Mouse (Mus musculus): ENCODE data around the gene Tmppe. TPM values are rescaled to one million over a fixed set of nuclear protein-coding genes. Genes with fewer than 3 reads are reported as not detected.

The Tmppe gene
- polyA plus RNA-seq, 1 experiment from 2014 or later, result 2.8 TPM

GRCm38 (mm10) chr9:114410313-114410862, 9.5 kb downstream of the Tmppe start:
- Histone ChIP-seq H3K4me1 (ENCODE audit: control insufficient read depth, insufficient read depth, low read length) (no peaks in the 10 kb centered on the region), H3K27me3 (ENCODE audit: control insufficient read depth, insufficient read depth, low read length) (no peaks in the 10 kb centered on the region), H3K9ac (replicated peaks; ENCODE audit: low read depth, low read length) (no peak overlapping the region), H3K9me3 (ENCODE audit: control insufficient read depth, low read length) (no peaks in the 10 kb centered on the region), H3K4me3 (ENCODE audit: low read depth, low read length) (no peak overlapping the region), H3K27ac (ENCODE audit: low read depth, low read length) (no peak overlapping the region), H3K36me3 (ENCODE audit: control insufficient read depth, insufficient read depth, low read length) (no peaks in the 10 kb centered on the region), H3K4me2 (ENCODE audit: low read depth, low read length) (no peak overlapping the region)
- no peak for ATAC-seq (ENCODE audit: low read depth)
- WGBS, result 96% methylated on average over 11 of the region's 11 CpGs

DNA sequence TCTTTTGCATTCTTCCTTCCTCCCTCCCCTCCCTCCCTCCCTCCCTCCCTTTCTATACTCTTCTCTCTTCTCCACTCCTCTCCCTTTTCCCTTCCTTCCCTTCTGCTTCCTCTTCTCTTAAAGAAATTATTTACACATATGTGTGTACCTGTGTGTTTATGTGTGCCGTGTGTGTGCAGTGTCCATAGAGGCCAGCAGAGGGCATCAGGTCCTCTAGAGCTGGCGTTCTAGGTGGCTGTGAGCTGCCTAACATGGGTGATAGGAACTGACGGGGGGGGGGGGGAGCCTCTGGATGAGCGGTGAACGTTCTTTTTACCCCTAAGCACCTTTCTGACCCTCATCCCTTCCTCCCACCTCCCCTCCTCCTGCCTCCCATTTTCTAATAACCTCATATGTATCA, 10.4 kb downstream of the Tmppe start:
- H3K36me3 ChIP-seq (ENCODE audit: control insufficient read depth, insufficient read depth, low read length), result no peaks in the 10 kb centered on the region
- H3K4me1 ChIP-seq (ENCODE audit: control insufficient read depth, insufficient read depth, low read length), result no peaks in the 10 kb centered on the region
- no peak overlapping the region for H3K9ac ChIP-seq (replicated peaks; ENCODE audit: low read depth, low read length)
- H3K9me3 ChIP-seq (ENCODE audit: control insufficient read depth, low read length), result no peaks in the 10 kb centered on the region
- ATAC-seq (ENCODE audit: low read depth), result no peak
- H3K4me2 ChIP-seq (ENCODE audit: low read depth, low read length), result no peak overlapping the region
- 96% methylated on average over 5 of the region's 5 CpGs for WGBS
- no peaks in the 10 kb centered on the region for H3K27me3 ChIP-seq (ENCODE audit: control insufficient read depth, insufficient read depth, low read length)
- no peak overlapping the region for H3K4me3 ChIP-seq (ENCODE audit: low read depth, low read length)
- H3K27ac ChIP-seq (ENCODE audit: low read depth, low read length), result no peak overlapping the region

DNA sequence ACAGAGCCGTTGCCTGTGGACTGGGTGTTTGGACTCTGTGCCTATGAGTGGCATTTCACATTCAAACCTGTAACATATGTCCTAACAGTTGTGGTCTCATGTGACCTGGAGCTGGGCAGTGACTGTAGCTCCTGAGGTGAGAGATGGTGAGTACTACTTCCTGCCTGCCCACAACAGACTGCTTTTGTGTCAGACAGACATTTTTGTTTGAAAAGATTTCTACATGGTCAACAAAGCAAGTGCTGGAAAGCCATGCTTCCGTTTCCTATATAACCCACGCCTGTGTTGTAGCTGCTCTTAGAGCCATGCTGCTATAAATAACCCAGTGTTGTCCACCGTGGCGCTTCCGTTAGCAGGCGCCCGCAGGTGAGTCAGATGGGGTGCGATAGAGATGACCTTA, 11.5 kb downstream of the Tmppe start:
- no peak overlapping the region for H3K9ac ChIP-seq (replicated peaks; ENCODE audit: low read depth, low read length)
- no peaks in the 10 kb centered on the region for H3K36me3 ChIP-seq (ENCODE audit: control insufficient read depth, insufficient read depth, low read length)
- 97% methylated on average over 9 of the region's 9 CpGs for WGBS
- H3K4me2 ChIP-seq (ENCODE audit: low read depth, low read length), result no peak overlapping the region
- ATAC-seq (ENCODE audit: low read depth), result no peak
- H3K27ac ChIP-seq (ENCODE audit: low read depth, low read length), result no peak overlapping the region
- H3K27me3 ChIP-seq (ENCODE audit: control insufficient read depth, insufficient read depth, low read length), result no peaks in the 10 kb centered on the region
- H3K4me3 ChIP-seq (ENCODE audit: low read depth, low read length), result no peak overlapping the region
- H3K9me3 ChIP-seq (ENCODE audit: control insufficient read depth, low read length), result no peaks in the 10 kb centered on the region
- no peaks in the 10 kb centered on the region for H3K4me1 ChIP-seq (ENCODE audit: control insufficient read depth, insufficient read depth, low read length)

DNA sequence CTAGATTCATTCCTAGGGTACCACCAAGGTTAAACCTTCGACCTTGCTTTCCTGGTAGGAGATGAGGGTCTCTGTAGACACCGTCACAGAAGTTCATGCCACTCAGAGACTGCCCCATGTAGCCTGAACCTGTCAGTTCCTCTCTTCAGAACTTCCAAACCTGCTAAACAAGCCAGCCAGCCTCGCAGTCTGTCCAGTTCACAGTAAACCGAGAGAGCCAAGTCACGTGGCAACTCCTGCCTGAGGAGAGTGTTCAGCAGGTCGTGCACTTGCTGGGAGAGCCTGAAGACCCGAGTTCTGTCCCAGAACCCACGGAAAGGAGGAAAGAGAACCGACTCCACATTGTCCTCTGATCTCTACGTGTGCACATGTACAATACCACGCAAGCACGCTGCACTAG, 13.0 kb downstream of the Tmppe start:
- 92% methylated on average over 12 of the region's 12 CpGs for WGBS
- Histone ChIP-seq H3K27me3 (ENCODE audit: control insufficient read depth, insufficient read depth, low read length) (no peaks in the 10 kb centered on the region), H3K9me3 (ENCODE audit: control insufficient read depth, low read length) (no peaks in the 10 kb centered on the region), H3K4me2 (ENCODE audit: low read depth, low read length) (no peak overlapping the region), H3K27ac (ENCODE audit: low read depth, low read length) (no peak overlapping the region), H3K36me3 (ENCODE audit: control insufficient read depth, insufficient read depth, low read length) (no peaks in the 10 kb centered on the region), H3K4me1 (ENCODE audit: control insufficient read depth, insufficient read depth, low read length) (no peaks in the 10 kb centered on the region), H3K9ac (replicated peaks; ENCODE audit: low read depth, low read length) (no peak overlapping the region), H3K4me3 (ENCODE audit: low read depth, low read length) (no peak overlapping the region)
- no peak for ATAC-seq (ENCODE audit: low read depth)

GRCm38 (mm10) chr9:114415701-114416100, 14.8 kb downstream of the Tmppe start:
- H3K36me3 ChIP-seq (ENCODE audit: control insufficient read depth, insufficient read depth, low read length), result no peaks in the 10 kb centered on the region
- H3K9ac ChIP-seq (replicated peaks; ENCODE audit: low read depth, low read length), result no peak overlapping the region
- no peaks in the 10 kb centered on the region for H3K9me3 ChIP-seq (ENCODE audit: control insufficient read depth, low read length)
- H3K4me1 ChIP-seq (ENCODE audit: control insufficient read depth, insufficient read depth, low read length), result no peaks in the 10 kb centered on the region
- no peaks in the 10 kb centered on the region for H3K27me3 ChIP-seq (ENCODE audit: control insufficient read depth, insufficient read depth, low read length)
- H3K27ac ChIP-seq (ENCODE audit: low read depth, low read length), result no peak overlapping the region
- ATAC-seq (ENCODE audit: low read depth), result no peak; the same call in 1 of the 2 replicates
- H3K4me3 ChIP-seq (ENCODE audit: low read depth, low read length), result no peak overlapping the region
- WGBS, result 29% methylated on average over 11 of the region's 11 CpGs
- no peak overlapping the region for H3K4me2 ChIP-seq (ENCODE audit: low read depth, low read length)

GRCm38 (mm10) chr9:114416646-114417517, 16.0 kb downstream of the Tmppe start:
- Histone ChIP-seq H3K4me1 (ENCODE audit: control insufficient read depth, insufficient read depth, low read length) (no peaks in the 10 kb centered on the region), H3K4me2 (ENCODE audit: low read depth, low read length) (no peak overlapping the region), H3K36me3 (ENCODE audit: control insufficient read depth, insufficient read depth, low read length) (no peaks in the 10 kb centered on the region), H3K4me3 (ENCODE audit: low read depth, low read length) (no peak overlapping the region), H3K27me3 (ENCODE audit: control insufficient read depth, insufficient read depth, low read length) (no peaks in the 10 kb centered on the region), H3K9ac (replicated peaks; ENCODE audit: low read depth, low read length) (no peak overlapping the region), H3K9me3 (ENCODE audit: control insufficient read depth, low read length) (no peaks in the 10 kb centered on the region), H3K27ac (ENCODE audit: low read depth, low read length) (no peak overlapping the region)
- ATAC-seq (ENCODE audit: low read depth), result no peak
- WGBS, result 95% methylated on average over 21 of the region's 21 CpGs

GRCm38 (mm10) chr9:114418187-114418586, 17.3 kb downstream of the Tmppe start:
- H3K9ac ChIP-seq (replicated peaks; ENCODE audit: low read depth, low read length), result no peak overlapping the region
- WGBS, result 96% methylated on average over 7 of the region's 7 CpGs
- no peaks in the 10 kb centered on the region for H3K9me3 ChIP-seq (ENCODE audit: control insufficient read depth, low read length)

DNA sequence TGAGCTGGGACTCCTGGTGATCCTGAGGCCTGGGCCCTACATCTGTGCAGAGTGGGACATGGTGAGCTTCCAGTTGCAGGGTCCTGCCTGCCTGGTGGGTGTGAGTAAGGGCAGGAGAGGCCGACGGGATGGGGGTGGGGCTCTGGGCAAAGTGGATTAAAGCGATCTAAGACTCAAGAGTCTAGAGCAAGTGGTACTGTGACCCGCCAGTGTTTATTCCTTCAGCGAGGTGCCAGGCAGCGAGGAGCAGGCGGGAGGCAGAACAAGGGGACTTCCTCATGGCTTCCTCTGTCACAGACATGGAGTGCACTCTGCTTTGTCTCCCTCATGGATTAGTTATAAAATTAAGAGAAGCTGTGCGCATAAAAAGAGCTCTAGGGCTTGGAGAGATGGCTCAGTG, 19.5 kb downstream of the Tmppe start:
- Histone ChIP-seq H3K9me3 (ENCODE audit: control insufficient read depth, low read length) (no peaks in the 10 kb centered on the region), H3K27ac (ENCODE audit: low read depth, low read length) (no peak overlapping the region), H3K36me3 (ENCODE audit: control insufficient read depth, insufficient read depth, low read length) (no peaks in the 10 kb centered on the region), H3K4me2 (ENCODE audit: low read depth, low read length) (no peak overlapping the region), H3K9ac (replicated peaks; ENCODE audit: low read depth, low read length) (no peak overlapping the region), H3K4me3 (ENCODE audit: low read depth, low read length) (no peak overlapping the region), H3K4me1 (ENCODE audit: control insufficient read depth, insufficient read depth, low read length) (no peaks in the 10 kb centered on the region), H3K27me3 (ENCODE audit: control insufficient read depth, insufficient read depth, low read length) (no peaks in the 10 kb centered on the region)
- no peak for ATAC-seq (ENCODE audit: low read depth)
- 87% methylated on average over 8 of the region's 8 CpGs for WGBS

More at GRCm38 (mm10) chr9:114418187-114418586, 17.3 kb downstream of the Tmppe start:
- ATAC-seq (ENCODE audit: low read depth), result no peak
- Histone ChIP-seq H3K4me3 (ENCODE audit: low read depth, low read length) (no peak overlapping the region), H3K36me3 (ENCODE audit: control insufficient read depth, insufficient read depth, low read length) (no peaks in the 10 kb centered on the region), H3K4me1 (ENCODE audit: control insufficient read depth, insufficient read depth, low read length) (no peaks in the 10 kb centered on the region), H3K27me3 (ENCODE audit: control insufficient read depth, insufficient read depth, low read length) (no peaks in the 10 kb centered on the region), H3K4me2 (ENCODE audit: low read depth, low read length) (no peak overlapping the region), H3K27ac (ENCODE audit: low read depth, low read length) (no peak overlapping the region)

DNA sequence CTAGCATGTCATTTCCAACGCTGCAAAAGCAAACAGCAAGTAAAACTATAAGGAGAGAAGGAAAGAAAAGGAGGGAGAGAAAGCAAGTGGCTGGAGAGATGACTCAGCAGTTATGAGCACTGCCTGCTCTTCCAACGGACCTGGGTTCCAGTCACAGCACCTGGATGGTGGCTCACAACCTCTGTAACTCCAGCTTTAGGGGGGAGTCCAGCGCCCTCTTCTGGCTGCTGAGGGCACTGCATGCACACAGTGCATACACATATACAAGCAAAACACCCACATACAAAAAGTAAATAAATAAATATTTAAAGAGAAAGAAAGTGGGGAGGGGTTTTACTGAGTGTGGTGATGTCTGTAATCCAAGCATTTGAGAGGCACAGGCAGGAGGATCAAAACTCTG, 20.1 kb downstream of the Tmppe start:
- Histone ChIP-seq H3K27me3 (ENCODE audit: control insufficient read depth, insufficient read depth, low read length) (no peaks in the 10 kb centered on the region), H3K4me1 (ENCODE audit: control insufficient read depth, insufficient read depth, low read length) (no peaks in the 10 kb centered on the region), H3K4me3 (ENCODE audit: low read depth, low read length) (no peak overlapping the region), H3K27ac (ENCODE audit: low read depth, low read length) (no peak overlapping the region), H3K36me3 (ENCODE audit: control insufficient read depth, insufficient read depth, low read length) (0 out of 2 replicates have a peak, but pooled peaks cover 4% of the 10 kb centered on the region), H3K9me3 (ENCODE audit: control insufficient read depth, low read length) (no peaks in the 10 kb centered on the region), H3K9ac (replicated peaks; ENCODE audit: low read depth, low read length) (no peak overlapping the region), H3K4me2 (ENCODE audit: low read depth, low read length) (no peak overlapping the region)
- 71% methylated on average over 3 of the region's 3 CpGs for WGBS
- ATAC-seq (ENCODE audit: low read depth), result no peak

All from neural tube, embryonic 14.5 days (tissue).